Mouse (Mus musculus) heart, postnatal 0 days (tissue): ENCODE results near the gene Grn. TPM values are rescaled to one million over a fixed set of nuclear protein-coding genes. Genes with fewer than 3 reads are reported as not detected.
A peak's percentile ranks its signal among the peaks of the same experiment; 100 is the strongest.

ENCODE experiments used
- ATAC-seq: fragments of 200-750 bp; cut with Nextera tagmentation; 2 replicates; pipeline ENCODE4 v1.8.0; 2017; ENCODE audit warnings: low read depth, moderate number of reproducible peaks, moderate library complexity; ENCODE audit not compliant: insufficient read depth
- DNase-seq: peaks from one replicate; pipeline ENCODE4 v3.0.0-alpha.2; 2016; ENCODE audit warnings: low spot score
- H3K27ac ChIP-seq: fragments of 300-500 bp; sonication (generic); 2 replicates; pipeline ENCODE4 v1.5.1; 2014; ENCODE audit warnings: low read depth, mild to moderate bottlenecking
- H3K27me3 ChIP-seq: fragments of 300-500 bp; sonication (generic); 2 replicates; pipeline ENCODE4 v1.6.1; 2014; ENCODE audit warnings: low read length, mixed read lengths; ENCODE audit not compliant: control insufficient read depth, insufficient read depth
- H3K36me3 ChIP-seq: fragments of 300-500 bp; sonication (generic); replicated peaks from 2 replicates; pipeline ENCODE4 v1.6.1; 2014; ENCODE audit warnings: low read length, mixed read lengths; ENCODE audit not compliant: control insufficient read depth, insufficient read depth
- H3K4me1 ChIP-seq: fragments of 300-500 bp; sonication (generic); 2 replicates; pipeline ENCODE4 v1.6.1; 2014; ENCODE audit warnings: antibody characterized with exemption; ENCODE audit not compliant: control insufficient read depth, insufficient read depth
- H3K4me2 ChIP-seq: fragments of 300-500 bp; sonication (generic); 2 replicates; pipeline ENCODE4 v1.6.1; 2014; ENCODE audit warnings: low read depth, mild to moderate bottlenecking, low read length, moderate library complexity
- H3K4me3 ChIP-seq: fragments of 300-500 bp; sonication (generic); 2 replicates; pipeline ENCODE4 v1.5.1; 2014; ENCODE audit warnings: low read depth, low read length
- H3K9ac ChIP-seq: fragments of 300-500 bp; sonication (generic); replicated peaks from 2 replicates; pipeline ENCODE4 v1.6.1; 2014; ENCODE audit warnings: low read depth, low read length, mixed read lengths
- H3K9me3 ChIP-seq: fragments of 300-500 bp; sonication (generic); replicated peaks from 2 replicates; pipeline ENCODE4 v1.6.1; 2016; ENCODE audit warnings: low read length; ENCODE audit not compliant: control insufficient read depth
- CTCF ChIP-seq: IDR thresholded peaks from 2 replicates; pipeline ENCODE4 v1.5.1; 2016; ENCODE audit warnings: antibody characterized with exemption, control low read depth, low read depth
- EP300 ChIP-seq: IDR thresholded peaks from 2 replicates; pipeline ENCODE4 v1.6.1; 2016; ENCODE audit warnings: antibody characterized with exemption, low read depth
- WGBS: fragments of 180-500 bp; shearing (Covaris S2); extraction: QIAGEN DNeasy Blood & Tissue Kit; methylation state at CpG from one replicate; pipeline ENCODE4 v1.1.7; 2014; 5-methylcytosine and 5-hydroxymethylcytosine counted together
- polyA plus RNA-seq: library from polyadenylated mRNA; unstranded; fragments of >200 nt; fragmentation: Nextera tagmentation; extraction: Ambion mirVana; gene quantifications from 2 replicates; pipeline ENCODE4 v1.2.1, GENCODE M21; 2015
- total RNA-seq: library from RNA; depleted of rRNA; stranded (reverse); fragments of >200 nt; gene quantifications from 2 replicates; pipeline ENCODE4 v1.2.3, GENCODE M21; 2014; ENCODE audit warnings: low replicate concordance

Grn gene
- total and polyA plus RNA-seq, 2 experiments from 2014 or later, result 134 to 176 TPM

DNA sequence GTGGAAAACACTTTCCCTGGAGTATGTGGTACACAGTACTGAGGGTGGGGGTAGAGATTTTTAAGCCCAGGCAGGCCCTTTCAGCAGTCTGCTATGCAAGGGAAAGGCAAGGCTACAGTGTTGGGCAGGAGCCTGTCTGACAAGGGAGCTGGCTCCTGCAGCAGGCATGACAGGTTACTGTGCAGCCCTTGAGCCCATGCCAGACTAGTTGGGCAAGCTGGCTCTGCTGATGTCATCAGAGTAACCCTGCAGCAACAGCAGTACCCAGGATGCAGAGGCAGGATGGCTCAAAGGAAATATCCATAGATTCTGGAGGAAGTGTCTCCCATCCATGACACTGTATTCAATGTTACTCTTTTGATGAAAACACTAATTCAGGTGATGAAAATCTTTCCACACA is 11.2 kb upstream of the Grn start:
- no peak for DNase-seq
- TF ChIP-seq CTCF, result no peak
- no peak for TF ChIP-seq EP300
- no peak for ATAC-seq

DNA sequence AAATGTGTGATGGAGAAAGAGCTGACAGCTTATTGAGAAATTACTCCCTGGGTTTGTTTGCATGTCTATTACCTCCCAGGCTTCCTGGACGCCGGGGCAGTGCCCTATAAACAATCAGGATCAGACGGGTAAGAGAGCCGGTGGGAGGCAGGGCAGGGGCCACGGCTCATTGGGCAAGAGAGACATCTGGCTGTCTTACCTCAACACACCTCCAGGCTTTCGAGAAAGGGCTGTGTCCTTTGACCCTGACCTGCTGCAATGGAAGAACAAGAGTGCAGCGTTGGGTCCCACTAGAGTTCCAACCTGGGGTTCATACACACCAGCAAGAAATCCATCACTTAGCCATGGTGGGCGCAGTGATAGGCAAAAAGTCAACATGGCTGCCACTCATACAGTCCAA is 8.6 kb upstream of the Grn start:
- TF ChIP-seq CTCF, result no peak
- TF ChIP-seq EP300, result no peak
- Histone ChIP-seq H3K4me2 (no peak overlapping the region), H3K9me3 (peaks cover 3% of the 10 kb centered on the region; the same call in 1 of the 2 replicates), H3K27ac (no peak overlapping the region), H3K4me3 (no peak overlapping the region), H3K36me3 (no peaks in the 10 kb centered on the region), H3K4me1 (no peaks in the 10 kb centered on the region), H3K9ac (no peak overlapping the region), H3K27me3 (no peaks in the 10 kb centered on the region)
- WGBS, result 58% methylated on average over 8 of the region's 8 CpGs
- DNase-seq, result no peak
- no peak for ATAC-seq

More for the DNA sequence above, 11.2 kb upstream of the Grn start:
- Histone ChIP-seq H3K36me3 (no peaks in the 10 kb centered on the region), H3K4me3 (no peak overlapping the region), H3K9ac (no peak overlapping the region), H3K27ac (no peak overlapping the region), H3K4me1 (no peaks in the 10 kb centered on the region), H3K27me3 (no peaks in the 10 kb centered on the region), H3K9me3 (peaks cover 3% of the 10 kb centered on the region; the same call in 1 of the 2 replicates), H3K4me2 (no peak overlapping the region)

DNA sequence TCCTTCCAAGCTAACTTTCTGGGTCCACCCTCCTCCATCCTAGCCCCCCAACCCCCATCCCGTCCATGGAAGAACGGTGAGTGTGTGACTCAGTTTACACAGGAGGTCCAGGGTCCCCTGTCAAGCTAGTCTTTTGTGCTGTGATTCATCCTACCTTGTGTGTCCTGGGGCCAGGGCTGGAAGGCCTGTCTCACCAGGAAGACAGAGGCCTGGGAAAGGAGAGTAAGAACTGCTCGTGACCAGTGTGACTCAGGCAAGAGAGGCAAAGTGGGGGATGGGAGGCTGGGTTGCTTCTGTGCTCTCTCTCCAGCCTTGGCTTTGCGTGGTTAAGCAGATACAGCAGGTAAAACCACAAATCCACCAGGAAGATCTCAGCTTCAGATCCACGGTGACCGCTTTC is 5.4 kb upstream of the Grn start:
- Histone ChIP-seq H3K36me3 (no peaks in the 10 kb centered on the region), H3K4me3 (no peak overlapping the region), H3K9me3 (peaks cover 2% of the 10 kb centered on the region; the same call in 1 of the 2 replicates), H3K4me1 (peaks cover 2% of the 10 kb centered on the region; the same call in 1 of the 2 replicates), H3K4me2 (no peak overlapping the region), H3K27me3 (no peaks in the 10 kb centered on the region), H3K27ac (no peak overlapping the region), H3K9ac (no peak overlapping the region)
- 79% methylated on average over 6 of the region's 6 CpGs for WGBS
- TF ChIP-seq CTCF (no peak), EP300 (no peak)
- DNase-seq (no peak), ATAC-seq (no peak)

DNA sequence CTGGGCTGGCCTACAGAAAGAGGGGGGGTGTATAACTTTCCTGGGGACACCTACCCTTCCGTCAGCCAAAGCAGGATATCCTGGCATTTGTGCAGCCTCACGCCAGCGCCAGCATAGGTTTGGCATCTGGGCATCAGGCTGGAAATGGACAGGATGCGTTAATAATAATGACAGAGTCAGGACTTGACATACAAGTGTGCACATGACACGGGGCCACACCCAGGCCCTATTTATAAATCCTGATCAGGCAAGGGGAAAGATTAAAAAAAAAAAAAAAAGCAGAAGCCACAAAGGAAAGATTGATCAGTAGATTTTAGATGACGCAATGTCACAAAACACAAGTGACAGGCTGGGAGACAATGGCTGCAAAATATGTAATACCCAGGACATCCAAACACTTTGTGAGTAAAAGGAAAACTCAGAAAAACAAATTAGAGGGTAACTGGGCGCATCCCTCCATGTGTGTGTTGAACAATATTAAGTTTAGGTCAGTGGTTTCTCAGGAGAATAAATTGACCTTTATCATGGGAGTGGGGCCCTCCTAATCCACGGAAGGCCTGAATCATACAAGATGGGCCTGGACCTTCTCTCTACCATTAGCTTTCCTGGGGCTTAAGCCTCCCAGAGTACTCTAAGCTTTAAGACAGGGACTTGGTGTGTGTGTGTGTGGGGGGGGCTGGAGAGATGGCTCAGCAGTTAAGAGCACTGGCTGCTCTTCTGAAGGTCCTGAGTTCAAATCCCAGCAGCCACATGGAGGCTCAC is 4.4 kb upstream of the Grn start:
- Histone ChIP-seq H3K9me3 (no peaks in the 10 kb centered on the region; the same call in 1 of the 2 replicates), H3K4me1 (peaks cover 4% of the 10 kb centered on the region; the same call in 1 of the 2 replicates), H3K4me2 (no peak overlapping the region), H3K4me3 (no peak overlapping the region), H3K27me3 (no peaks in the 10 kb centered on the region), H3K36me3 (no peaks in the 10 kb centered on the region), H3K27ac (no peak overlapping the region), H3K9ac (no peak overlapping the region)
- DNase-seq, result no peak
- no peak for ATAC-seq
- WGBS, result 67% methylated on average over 8 of the region's 8 CpGs
- TF ChIP-seq CTCF (no peak), EP300 (no peak)

DNA sequence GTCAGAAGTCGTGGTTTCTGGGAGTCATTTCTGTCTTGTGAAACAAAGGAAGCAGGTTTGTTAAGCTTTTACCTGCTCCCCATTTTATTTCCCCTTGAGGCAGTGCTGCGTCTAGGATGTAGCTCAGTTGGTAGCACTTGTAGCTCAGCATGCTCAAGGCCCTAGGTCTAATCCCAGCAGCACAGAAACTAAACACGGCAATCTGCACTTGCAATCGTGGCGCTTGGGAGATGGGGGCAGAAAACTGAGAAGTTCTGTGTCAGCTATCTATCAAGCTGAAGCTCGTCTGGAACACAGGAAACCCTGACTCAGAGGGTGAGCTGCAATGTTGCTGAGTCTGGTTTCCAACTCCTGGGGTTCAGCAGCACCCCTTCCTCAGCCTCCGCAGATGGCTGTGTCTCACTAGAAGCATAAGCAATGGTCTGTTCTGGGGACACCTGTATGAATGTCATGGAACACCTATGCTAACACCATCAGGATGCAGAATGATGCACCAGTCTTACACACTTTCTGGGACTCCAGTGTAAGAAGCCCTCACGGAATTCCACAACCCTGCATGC is 1.1 kb upstream of the Grn start:
- H3K9me3 ChIP-seq, result no peaks in the 10 kb centered on the region
- H3K27ac ChIP-seq, result no peak overlapping the region
- ATAC-seq (no peak), DNase-seq (no peak)
- no peaks in the 10 kb centered on the region for H3K27me3 ChIP-seq
- no peak overlapping the region for H3K9ac ChIP-seq
- WGBS, result 59% methylated on average over 8 of the region's 8 CpGs
- no peaks in the 10 kb centered on the region; the same call in 1 of the 2 replicates for H3K36me3 ChIP-seq
- no peak for TF ChIP-seq EP300
- no peak for TF ChIP-seq CTCF
- H3K4me1 ChIP-seq, result peaks cover 16% of the 10 kb centered on the region; the same call in 1 of the 2 replicates
- no peak overlapping the region for H3K4me3 ChIP-seq
- peak overlapping the region; percentile 99; the same call in 1 of the 2 replicates for H3K4me2 ChIP-seq
